Mouse (Mus musculus): Measurements from ENCODE around the gene Vti1a. TPM values are rescaled to one million over a fixed set of nuclear protein-coding genes. Genes with fewer than 3 reads are reported as not detected.

Gene Vti1a
- total RNA-seq, 1 experiment from 2014 or later, result 31.8 TPM

DNA sequence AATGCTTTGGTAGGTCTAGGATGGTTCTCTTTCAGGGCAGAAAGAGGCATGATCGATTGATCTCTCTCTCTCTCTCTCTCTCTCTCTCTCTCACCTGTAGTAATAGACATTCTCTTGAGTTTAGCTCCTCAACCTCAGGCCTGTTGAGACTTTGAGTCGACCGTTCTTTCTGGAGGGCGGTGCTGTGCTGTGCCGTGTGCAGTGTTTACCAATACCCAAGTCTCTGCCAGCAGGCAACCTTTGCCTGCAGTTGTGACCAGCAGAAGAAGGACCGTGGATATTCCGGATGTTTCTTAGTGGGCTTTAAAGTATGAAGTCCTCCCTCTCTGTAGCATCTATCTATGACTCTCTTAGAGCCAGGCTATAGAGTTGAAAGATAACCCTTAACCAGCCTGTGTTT lies 26.3 kb downstream of the Vti1a start:
- ATAC-seq (replicated peaks in 1 of 2; ENCODE audit: insufficient read depth in 1 of 2, low FRiP score in 2 of 2, low TSS enrichment in 1 of 2, low read depth in 1 of 2, poor library complexity in 2 of 2, severe bottlenecking in 2 of 2), result no peak

DNA sequence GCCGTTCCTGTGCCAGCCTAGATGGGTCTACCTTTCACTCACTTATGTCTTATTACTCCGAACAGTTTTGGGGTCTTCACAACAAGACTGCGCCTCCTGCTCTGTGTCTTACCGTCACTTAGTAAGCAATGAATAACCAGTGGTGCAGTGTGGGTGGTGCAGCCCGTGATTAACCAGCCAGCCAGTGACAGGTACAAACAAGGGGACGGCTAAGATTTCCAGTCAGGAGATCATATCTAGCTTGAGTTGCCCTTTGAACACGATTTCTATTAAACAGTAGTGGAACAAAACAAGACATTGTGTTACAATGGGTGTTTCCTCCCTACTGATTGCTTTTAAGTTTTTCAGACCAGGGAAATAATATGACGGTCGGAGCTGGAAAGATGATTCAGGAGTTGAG lies 27.2 kb downstream of the Vti1a start:
- ATAC-seq (replicated peaks in 1 of 2; ENCODE audit: insufficient read depth in 1 of 2, low FRiP score in 2 of 2, low TSS enrichment in 1 of 2, low read depth in 1 of 2, poor library complexity in 2 of 2, severe bottlenecking in 2 of 2), result no peak

DNA sequence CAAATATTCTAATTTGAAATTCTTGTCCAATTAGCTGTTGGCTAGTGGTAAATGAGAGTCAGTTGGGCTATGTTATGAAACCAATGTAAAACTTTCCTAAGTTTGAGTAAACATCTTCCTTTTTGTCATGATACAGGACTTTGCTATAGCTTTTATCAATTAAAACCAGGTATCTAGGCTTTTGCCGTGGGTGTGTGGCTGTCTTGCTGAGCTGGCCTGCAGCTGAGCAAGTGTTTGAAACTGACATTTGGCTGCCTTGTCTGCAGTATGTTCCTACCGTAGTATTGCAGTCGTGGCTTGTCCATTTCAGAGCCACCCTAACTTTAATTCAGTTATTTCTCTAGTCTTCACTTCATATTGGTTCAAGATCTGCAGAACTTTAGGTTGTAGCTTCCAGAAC lies 32.1 kb downstream of the Vti1a start:
- no peak for ATAC-seq (replicated peaks in 1 of 2; ENCODE audit: insufficient read depth in 1 of 2, low FRiP score in 2 of 2, low TSS enrichment in 1 of 2, low read depth in 1 of 2, poor library complexity in 2 of 2, severe bottlenecking in 2 of 2)

DNA sequence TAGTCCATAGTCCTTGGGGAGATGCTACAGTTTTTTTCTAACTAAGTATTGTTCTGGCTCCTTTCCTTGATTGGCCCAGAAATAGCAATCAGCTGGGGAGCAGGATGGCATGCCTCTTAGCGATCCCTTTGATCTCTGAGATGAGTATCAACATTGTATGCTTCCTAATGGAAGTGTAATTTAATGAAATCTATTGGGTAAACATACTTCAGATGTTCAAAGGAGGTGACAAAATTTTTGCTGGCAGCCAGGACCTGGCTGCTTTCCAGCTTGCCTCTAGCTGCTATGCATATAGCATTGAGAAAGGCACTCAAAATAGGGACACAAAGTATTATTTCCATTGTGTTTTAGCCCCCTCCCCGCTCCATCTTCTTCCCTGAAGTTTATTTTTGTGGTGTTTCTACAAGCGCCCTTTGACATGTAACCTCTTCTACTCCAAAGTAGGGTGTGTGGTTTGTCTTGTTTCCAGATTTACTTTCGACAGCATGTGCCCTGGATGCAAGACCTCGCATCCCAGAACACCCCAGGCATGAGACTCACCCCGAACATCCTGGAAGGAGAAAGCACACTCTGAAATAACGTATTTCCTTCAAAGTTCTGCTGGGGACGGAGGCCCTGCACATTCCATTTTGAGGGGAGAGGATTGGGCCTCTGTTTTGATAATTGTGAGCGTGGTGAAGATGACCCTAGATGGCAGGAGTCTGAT lies 34.7 kb downstream of the Vti1a start:
- no peak for ATAC-seq (replicated peaks in 1 of 2; ENCODE audit: insufficient read depth in 1 of 2, low FRiP score in 2 of 2, low TSS enrichment in 1 of 2, low read depth in 1 of 2, poor library complexity in 2 of 2, severe bottlenecking in 2 of 2)

DNA sequence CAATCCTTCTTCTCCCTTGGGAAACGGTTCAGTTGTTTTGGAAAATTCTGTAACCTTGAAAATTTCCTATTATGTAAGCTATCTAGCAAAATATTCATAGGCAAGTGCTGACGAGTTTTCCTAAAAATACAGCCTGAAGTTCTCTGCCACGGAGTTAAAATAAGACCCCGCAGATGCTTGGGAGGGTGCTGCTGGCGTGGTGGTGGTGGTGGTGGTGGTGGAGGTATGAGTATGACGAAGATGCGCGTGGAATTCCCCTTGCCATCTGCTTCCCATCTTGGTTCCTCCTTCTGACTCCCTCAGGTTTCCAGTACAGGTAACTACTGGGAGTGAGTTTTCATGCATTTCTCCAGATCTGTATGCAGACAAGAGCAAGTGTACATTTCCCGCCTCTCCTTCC lies 46.5 kb downstream of the Vti1a start:
- ATAC-seq (replicated peaks in 1 of 2; ENCODE audit: insufficient read depth in 1 of 2, low FRiP score in 2 of 2, low TSS enrichment in 1 of 2, low read depth in 1 of 2, poor library complexity in 2 of 2, severe bottlenecking in 2 of 2), result no peak

DNA sequence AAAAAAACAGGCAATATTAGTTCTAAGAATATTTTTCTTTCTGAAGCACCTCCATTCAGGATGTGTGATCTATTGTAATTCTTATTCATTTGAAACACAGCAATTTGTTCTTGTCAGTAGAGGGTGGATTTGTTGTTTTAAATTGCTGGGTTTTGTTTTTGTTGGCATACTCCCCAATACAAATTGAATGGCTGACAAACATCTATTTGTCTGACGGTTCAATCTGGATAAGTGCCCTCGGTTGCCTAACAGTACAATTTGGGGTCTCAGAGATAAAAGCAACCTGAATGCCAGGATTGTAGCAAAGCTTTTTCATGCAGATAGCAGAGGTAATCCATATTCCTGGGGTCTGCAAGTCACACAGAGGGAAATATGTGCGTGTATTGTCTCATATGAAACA lies 53.6 kb downstream of the Vti1a start:
- no peak for ATAC-seq (replicated peaks in 1 of 2; ENCODE audit: insufficient read depth in 1 of 2, low FRiP score in 2 of 2, low TSS enrichment in 1 of 2, low read depth in 1 of 2, poor library complexity in 2 of 2, severe bottlenecking in 2 of 2)

DNA sequence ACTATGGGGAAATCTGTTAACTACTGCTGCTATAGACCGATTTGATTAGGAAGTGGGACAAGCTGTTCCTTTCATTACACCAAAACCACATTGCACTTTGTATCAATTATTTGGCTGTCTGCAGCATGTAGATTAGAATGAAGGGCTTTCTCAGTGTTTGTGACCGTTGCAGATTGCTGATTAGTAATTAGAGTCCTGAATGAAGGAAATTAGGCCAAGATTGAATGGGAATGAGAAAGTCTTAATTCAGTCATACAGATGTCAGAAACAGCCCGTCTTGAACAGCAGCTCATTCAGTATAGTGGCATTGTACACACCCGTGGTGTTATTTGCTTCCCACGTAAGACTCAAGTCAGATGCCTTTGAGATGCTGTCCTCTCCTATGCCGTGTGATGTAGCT lies 60.2 kb downstream of the Vti1a start:
- ATAC-seq (replicated peaks in 1 of 2; ENCODE audit: insufficient read depth in 1 of 2, low FRiP score in 2 of 2, low TSS enrichment in 1 of 2, low read depth in 1 of 2, poor library complexity in 2 of 2, severe bottlenecking in 2 of 2), result no peak

DNA sequence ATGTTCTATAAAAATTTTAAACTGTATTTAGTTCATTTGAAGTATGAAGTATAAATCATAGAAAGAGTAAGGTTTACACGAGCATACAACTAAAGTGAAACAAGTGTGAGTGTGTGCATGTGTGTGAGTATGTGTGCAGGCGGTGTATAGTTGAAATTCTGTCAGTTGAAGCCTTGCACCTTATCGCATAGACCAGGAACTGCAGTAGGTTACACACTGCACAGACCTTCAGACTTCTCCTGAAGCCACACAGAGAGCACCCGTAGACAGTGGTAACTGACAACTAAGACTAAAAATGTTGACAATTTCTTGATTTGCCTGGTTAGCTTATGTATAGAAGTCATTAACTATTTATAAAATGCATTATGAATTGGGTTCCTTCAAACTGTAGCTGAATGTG lies 61.4 kb downstream of the Vti1a start:
- ATAC-seq (replicated peaks in 1 of 2; ENCODE audit: insufficient read depth in 1 of 2, low FRiP score in 2 of 2, low TSS enrichment in 1 of 2, low read depth in 1 of 2, poor library complexity in 2 of 2, severe bottlenecking in 2 of 2), result no peak

DNA sequence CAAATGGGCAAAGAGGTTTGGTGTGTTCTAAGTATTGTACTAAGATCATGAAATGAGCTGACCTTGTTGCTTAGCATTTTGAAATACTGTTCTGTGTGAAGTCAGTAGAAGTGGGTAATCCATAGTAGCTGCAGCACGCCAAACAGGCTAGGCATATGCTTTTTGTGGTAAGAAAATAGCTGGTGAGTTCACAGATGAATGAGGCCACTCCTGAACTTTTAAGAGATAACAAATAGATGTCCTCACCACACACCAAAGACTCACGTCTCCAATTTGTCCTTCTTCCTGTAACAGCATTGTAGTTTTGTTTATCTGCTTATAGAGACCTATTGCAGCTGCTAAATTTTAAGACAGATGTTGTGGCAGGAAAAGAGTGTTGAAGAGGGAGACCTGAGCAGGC lies 62.8 kb downstream of the Vti1a start:
- no peak for ATAC-seq (replicated peaks in 1 of 2; ENCODE audit: insufficient read depth in 1 of 2, low FRiP score in 2 of 2, low TSS enrichment in 1 of 2, low read depth in 1 of 2, poor library complexity in 2 of 2, severe bottlenecking in 2 of 2)

DNA sequence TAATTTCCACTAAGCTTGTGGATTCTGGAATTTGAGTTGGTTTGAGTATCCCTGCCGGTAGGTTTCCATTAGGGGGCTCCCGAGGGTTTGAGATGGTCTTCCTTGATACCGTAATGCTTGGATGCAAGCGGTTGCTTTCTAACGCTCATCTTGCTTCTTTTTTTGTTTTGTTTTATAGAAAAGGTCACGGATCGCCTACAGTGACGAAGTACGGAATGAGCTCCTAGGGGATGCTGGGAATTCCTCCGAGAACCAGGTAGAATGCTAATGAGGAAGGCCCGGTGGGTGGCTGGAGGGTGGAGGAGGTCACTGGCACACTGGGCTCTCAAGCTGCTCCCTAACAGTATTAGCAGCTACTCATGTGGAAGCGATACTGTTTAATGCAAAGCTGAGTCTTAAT lies 64.7 kb downstream of the Vti1a start:
- ATAC-seq (replicated peaks in 1 of 2; ENCODE audit: insufficient read depth in 1 of 2, low FRiP score in 2 of 2, low TSS enrichment in 1 of 2, low read depth in 1 of 2, poor library complexity in 2 of 2, severe bottlenecking in 2 of 2), result no peak

DNA sequence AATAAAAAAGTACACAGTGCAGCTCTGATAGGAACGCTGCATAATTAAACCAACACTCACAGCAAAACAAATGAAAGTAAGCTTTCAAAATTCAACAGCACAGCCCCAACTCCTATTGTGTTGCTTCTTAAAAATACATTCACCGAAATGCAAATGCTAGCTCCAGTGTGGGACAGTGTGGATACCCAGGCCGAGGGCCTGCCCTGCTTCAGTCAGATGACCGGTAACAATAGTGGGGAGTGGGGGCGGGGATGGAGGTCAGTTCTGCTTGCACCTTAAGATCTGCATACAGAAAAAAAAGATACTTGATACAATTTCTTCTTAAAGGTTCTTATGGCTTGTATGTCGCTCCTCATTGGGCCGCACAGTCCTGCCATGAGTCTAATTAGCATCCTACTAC lies 65.2 kb downstream of the Vti1a start:
- ATAC-seq (replicated peaks in 1 of 2; ENCODE audit: insufficient read depth in 1 of 2, low FRiP score in 2 of 2, low TSS enrichment in 1 of 2, low read depth in 1 of 2, poor library complexity in 2 of 2, severe bottlenecking in 2 of 2), result no peak

DNA sequence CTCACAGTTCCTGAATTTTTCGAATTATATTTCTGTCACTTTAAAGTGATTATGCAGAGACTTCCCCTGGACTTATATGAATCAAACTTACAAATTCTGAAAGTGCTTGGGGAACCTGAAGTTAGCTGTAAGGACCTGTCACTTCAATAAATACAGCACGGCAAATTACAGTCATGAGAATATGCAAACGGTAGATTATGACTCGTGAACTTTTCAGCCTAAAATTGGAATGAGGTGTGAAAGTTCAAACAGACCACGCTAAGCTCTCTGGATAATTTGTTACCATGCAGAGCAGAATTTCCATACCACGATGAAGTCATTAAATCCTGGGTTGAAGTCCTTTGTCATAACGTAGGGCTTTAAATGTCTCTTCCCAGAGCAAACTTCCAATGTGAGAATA lies 66.7 kb downstream of the Vti1a start:
- ATAC-seq (replicated peaks in 1 of 2; ENCODE audit: insufficient read depth in 1 of 2, low FRiP score in 2 of 2, low TSS enrichment in 1 of 2, low read depth in 1 of 2, poor library complexity in 2 of 2, severe bottlenecking in 2 of 2), result no peak

DNA sequence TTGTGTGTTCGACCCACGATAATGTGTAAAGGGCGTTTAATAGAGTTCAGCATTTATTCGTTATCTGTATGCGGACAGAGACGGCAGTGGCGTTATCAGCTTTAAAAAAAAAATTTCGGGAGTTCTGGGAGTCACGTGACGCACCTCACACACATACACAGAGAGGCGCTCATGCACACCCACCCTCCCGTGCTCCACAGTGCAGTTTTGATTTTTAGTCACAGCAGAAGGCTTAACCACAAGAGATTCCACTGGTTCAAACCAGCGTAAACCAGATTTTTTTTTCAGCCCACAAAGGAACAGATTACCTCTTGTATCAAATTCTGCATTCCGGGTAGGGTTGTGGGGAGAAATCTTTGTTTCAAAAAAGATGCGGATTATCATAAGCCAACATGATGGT lies 68.5 kb downstream of the Vti1a start:
- no peak for ATAC-seq (replicated peaks in 1 of 2; ENCODE audit: insufficient read depth in 1 of 2, low FRiP score in 2 of 2, low TSS enrichment in 1 of 2, low read depth in 1 of 2, poor library complexity in 2 of 2, severe bottlenecking in 2 of 2)

DNA sequence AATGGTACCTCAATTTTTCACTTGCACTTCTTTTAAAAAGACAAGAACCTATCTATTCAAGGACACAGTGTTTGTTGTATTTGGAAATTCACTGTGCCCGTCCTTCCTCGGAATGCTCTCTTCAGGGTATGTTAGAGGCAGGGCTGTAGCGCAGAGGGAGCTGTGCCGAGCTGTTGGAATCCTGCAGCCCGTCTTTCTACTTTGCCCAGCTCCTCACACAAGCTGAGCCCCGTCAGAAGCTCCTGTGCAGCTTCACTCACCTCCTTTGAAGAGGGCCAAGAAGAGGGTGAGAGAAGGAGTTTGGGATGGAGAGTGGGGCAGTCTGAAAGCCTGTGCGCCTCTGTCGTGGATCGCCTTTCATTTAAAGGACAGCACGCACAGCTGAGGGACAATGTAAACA lies 72.9 kb downstream of the Vti1a start:
- ATAC-seq (replicated peaks in 1 of 2; ENCODE audit: insufficient read depth in 1 of 2, low FRiP score in 2 of 2, low TSS enrichment in 1 of 2, low read depth in 1 of 2, poor library complexity in 2 of 2, severe bottlenecking in 2 of 2), result no peak

DNA sequence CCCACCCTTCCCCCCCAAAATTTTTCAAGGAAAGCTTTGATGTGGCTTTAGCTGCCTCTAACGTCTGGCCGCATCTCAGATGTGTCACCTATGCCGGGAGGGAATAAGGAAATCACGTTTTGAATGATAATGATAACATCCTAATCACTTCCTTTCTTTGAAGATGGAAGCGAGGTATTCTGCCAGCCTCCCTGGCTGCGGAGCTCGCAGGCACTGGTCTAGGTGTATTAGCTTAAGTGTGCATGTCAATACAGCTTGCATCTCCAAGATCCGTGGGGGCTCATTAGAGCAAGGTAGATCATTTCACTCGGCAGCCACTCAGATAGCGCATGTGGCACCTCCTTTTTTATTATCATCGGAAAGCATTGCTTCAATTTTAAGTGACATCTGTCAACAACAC lies 74.2 kb downstream of the Vti1a start:
- no peak for ATAC-seq (replicated peaks in 1 of 2; ENCODE audit: insufficient read depth in 1 of 2, low FRiP score in 2 of 2, low TSS enrichment in 1 of 2, low read depth in 1 of 2, poor library complexity in 2 of 2, severe bottlenecking in 2 of 2)

DNA sequence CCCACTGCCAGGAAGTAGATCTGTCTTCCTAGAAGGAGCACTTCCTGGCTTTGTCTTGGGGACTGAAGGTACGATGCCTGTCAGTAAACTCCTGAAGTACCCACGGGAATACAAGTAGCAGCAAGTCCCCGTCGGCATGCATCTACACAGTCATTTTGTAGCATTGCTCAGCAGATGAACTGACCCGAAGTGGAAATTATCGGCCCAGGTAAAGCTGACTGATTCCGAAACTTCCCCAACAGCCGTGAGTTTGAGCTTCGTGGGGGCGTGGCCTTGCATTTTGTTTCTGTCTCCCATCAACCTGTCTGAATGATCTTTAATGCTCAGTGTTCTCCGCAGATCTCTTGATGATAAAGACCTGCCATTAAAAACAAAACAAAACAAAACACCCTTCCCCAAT lies 85.5 kb downstream of the Vti1a start:
- ATAC-seq (replicated peaks in 1 of 2; ENCODE audit: insufficient read depth in 1 of 2, low FRiP score in 2 of 2, low TSS enrichment in 1 of 2, low read depth in 1 of 2, poor library complexity in 2 of 2, severe bottlenecking in 2 of 2), result no peak

DNA sequence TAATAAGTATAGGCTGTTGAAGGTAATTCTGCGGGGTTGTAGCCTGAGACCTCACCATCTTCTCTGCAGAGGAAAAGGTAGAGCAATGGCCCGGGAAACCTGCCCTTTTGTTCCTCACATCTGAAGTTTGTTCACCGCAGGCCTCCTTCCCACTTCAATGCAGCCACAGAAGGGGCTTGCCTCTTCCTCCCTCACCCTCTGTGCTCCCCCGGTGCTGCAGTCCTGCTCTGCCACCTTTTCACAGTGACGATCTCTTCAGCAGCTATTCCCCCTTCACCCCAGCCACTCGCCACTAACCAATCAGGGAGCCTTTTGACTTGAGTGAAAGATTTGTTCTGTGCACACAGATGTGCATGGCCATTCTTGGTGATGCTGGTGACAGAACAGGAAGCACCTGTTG lies 92.4 kb downstream of the Vti1a start:
- no peak for ATAC-seq (replicated peaks in 1 of 2; ENCODE audit: insufficient read depth in 1 of 2, low FRiP score in 2 of 2, low TSS enrichment in 1 of 2, low read depth in 1 of 2, poor library complexity in 2 of 2, severe bottlenecking in 2 of 2)

DNA sequence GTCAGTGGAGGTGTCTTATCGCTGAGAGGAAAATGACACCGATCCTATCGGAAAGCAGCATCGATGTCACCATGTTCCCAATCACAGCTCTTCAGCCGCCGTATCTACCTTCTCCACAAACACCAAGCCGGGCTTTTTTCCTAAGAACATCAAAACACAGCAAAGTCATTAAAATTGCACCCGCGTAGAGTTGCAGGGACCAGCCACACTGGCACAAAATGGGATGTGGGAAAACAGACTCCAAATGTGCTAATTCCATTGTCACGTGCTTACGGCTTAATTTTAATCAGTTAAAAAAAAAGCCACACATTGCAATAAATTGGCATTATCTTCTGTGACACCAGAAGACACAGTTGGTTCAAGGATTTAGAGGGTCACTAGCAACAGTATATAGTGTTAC lies 95.3 kb downstream of the Vti1a start:
- ATAC-seq (replicated peaks in 1 of 2; ENCODE audit: insufficient read depth in 1 of 2, low FRiP score in 2 of 2, low TSS enrichment in 1 of 2, low read depth in 1 of 2, poor library complexity in 2 of 2, severe bottlenecking in 2 of 2), result no peak

DNA sequence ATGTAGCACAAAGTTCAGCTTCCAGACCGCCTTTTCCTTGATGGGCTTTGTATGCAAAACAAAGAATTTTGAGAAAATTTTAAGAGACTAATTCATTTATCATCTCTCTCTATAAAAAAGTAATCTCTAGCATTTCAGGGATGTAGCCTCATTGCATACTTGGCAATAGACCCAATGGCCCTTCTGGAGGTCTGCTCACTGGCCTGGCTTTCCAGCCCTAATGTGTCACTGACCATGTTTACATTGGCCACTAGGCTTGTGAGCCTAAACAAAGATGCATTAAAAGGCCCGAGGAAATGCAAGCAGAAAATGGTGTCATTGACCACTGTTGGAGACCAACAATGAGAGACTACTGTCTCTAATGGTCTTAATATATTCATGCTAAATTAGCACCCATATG lies 95.8 kb downstream of the Vti1a start:
- ATAC-seq (replicated peaks in 1 of 2; ENCODE audit: insufficient read depth in 1 of 2, low FRiP score in 2 of 2, low TSS enrichment in 1 of 2, low read depth in 1 of 2, poor library complexity in 2 of 2, severe bottlenecking in 2 of 2), result no peak

DNA sequence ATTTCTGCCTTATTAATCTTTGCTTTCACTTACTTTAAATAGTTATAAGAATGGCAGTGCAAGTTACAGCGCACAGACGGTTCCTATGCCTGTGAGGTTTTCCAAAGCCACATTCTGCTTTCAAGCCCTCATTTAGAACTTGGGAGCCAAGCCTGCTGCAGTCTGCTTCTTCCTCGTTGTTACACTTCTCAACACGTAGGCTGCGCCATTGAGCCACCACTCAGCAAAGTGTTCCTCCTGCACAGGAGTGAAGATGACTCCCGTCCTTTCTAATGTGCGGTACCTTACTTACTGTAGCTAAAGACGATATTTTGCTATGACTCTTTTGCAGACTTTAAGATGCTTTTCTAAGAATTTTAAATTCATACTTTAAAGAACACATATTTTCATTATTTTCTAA lies 98.0 kb downstream of the Vti1a start:
- ATAC-seq (replicated peaks in 1 of 2; ENCODE audit: insufficient read depth in 1 of 2, low FRiP score in 2 of 2, low TSS enrichment in 1 of 2, low read depth in 1 of 2, poor library complexity in 2 of 2, severe bottlenecking in 2 of 2), result peak; percentile 67 to 77
